Mouse (Mus musculus): Measurements from ENCODE around the gene Tmem116.

DNA sequence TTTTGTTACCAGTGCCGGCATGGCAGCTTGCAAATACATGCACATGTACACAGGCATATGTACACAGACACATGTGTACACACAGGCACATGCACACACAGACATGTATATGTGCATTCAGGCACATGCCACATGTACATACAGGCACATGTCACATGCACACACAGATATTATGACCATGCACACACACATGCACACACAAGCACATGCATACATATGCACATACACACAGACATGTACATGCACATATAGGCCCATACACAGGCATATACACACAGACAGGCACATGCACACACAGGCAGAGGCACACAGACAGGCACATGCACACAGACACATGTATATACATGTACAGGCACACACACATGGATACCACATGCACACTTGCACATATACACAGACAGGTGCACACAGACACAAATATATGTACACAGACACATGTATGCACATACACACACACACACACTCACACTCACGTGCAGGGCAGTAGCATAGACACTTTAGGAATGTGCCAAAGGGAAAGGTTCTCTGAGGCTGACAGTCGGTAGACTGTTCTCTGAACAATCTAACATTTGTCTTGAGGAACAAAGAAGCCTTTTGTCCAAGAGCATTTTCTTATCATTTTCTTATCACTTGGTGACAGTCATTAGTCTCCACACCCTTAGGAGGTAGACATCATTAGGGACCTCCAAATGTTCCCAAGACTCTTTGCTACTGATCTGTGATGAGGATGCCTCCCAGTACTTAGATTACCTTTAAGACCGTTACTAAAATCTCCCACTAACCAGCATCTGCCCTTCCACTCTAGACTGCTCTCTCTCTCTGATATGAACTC, 9.9 kb downstream of the Tmem116 start:
- TF ChIP-seq CTCF (IDR thresholded peaks at IDR 0.05; ENCODE audit: control insufficient read depth, insufficient read depth, low read length) (no peak), POLR2A (IDR thresholded peaks at IDR 0.05; ENCODE audit: borderline replicate concordance, control insufficient read depth, low read depth, low read length) (no peak)
